Mouse (Mus musculus): ENCODE data around the gene Cox5b.

- peak; percentile 39 for TF ChIP-seq CTCF (IDR thresholded peaks at IDR 0.05; ENCODE audit: low read depth)
- no peak for TF ChIP-seq EP300 (optimal IDR thresholded peaks at IDR 0.05)
These were observed 5.2 kb downstream of the Cox5b start for GRCm38 (mm10) chr1:36696411-36696810.
